Mouse (Mus musculus) forebrain, embryonic 11.5 days (tissue): ENCODE results near the gene Tenm4. TPM values are rescaled to one million over a fixed set of nuclear protein-coding genes. Genes with fewer than 3 reads are reported as not detected.

ENCODE experiments used
- ATAC-seq: fragments of 200-750 bp; cut with Nextera tagmentation; replicated peaks from 2 replicates; pipeline ENCODE4 v1.8.0; 2017; ENCODE audit warnings: moderate TSS enrichment; ENCODE audit not compliant: low FRiP score
- DNase-seq: peaks from one replicate; pipeline ENCODE4 v3.0.0-alpha.2; 2017; ENCODE audit warnings: low spot score
- H3K27ac ChIP-seq: fragments of 300-500 bp; sonication (generic); 2 replicates; pipeline ENCODE4 v1.5.1; 2014; ENCODE audit warnings: low read depth, low read length
- H3K27me3 ChIP-seq: fragments of 300-500 bp; sonication (generic); 2 replicates; pipeline ENCODE4 v1.6.1; 2014; ENCODE audit warnings: mild to moderate bottlenecking, low read length, mixed read lengths; ENCODE audit not compliant: control insufficient read depth, insufficient read depth
- H3K36me3 ChIP-seq: fragments of 300-500 bp; sonication (generic); 2 replicates; pipeline ENCODE4 v1.6.1; 2014; ENCODE audit warnings: mild to moderate bottlenecking, low read length, moderate library complexity, mixed read lengths; ENCODE audit not compliant: control insufficient read depth, insufficient read depth
- H3K4me1 ChIP-seq: fragments of 300-500 bp; sonication (generic); replicated peaks from 2 replicates; pipeline ENCODE4 v1.6.1; 2014; ENCODE audit warnings: low read length, mixed read lengths; ENCODE audit not compliant: control insufficient read depth, insufficient read depth
- H3K4me2 ChIP-seq: fragments of 300-500 bp; sonication (generic); 2 replicates; pipeline ENCODE4 v1.6.1; 2014; ENCODE audit warnings: low read depth, mild to moderate bottlenecking, low read length, moderate library complexity, mixed read lengths; ENCODE audit not compliant: severe bottlenecking
- H3K4me3 ChIP-seq: fragments of 300-500 bp; sonication (generic); 2 replicates; pipeline ENCODE4 v1.5.1; 2014; ENCODE audit warnings: low read depth, low read length
- H3K9ac ChIP-seq: fragments of 300-500 bp; sonication (generic); 2 replicates; pipeline ENCODE4 v1.6.1; 2014; ENCODE audit warnings: low read length
- H3K9me3 ChIP-seq: fragments of 300-500 bp; sonication (generic); 2 replicates; pipeline ENCODE4 v1.6.1; 2016; ENCODE audit warnings: low read length, mixed read lengths; ENCODE audit not compliant: control insufficient read depth
- WGBS: fragments of 180-500 bp; shearing (Covaris S2); extraction: QIAGEN DNeasy Blood & Tissue Kit; methylation state at CpG from one replicate; pipeline ENCODE4 v1.1.7; 2014; 5-methylcytosine and 5-hydroxymethylcytosine counted together
- polyA plus RNA-seq: library from polyadenylated mRNA; unstranded; fragments of >200 nt; fragmentation: Nextera tagmentation; extraction: Ambion mirVana; gene quantifications from 2 replicates; pipeline ENCODE4 v1.2.1, GENCODE M21; 2014

Tenm4 gene
- polyA plus RNA-seq, 1 experiment from 2014 or later = 47.9 TPM

DNA sequence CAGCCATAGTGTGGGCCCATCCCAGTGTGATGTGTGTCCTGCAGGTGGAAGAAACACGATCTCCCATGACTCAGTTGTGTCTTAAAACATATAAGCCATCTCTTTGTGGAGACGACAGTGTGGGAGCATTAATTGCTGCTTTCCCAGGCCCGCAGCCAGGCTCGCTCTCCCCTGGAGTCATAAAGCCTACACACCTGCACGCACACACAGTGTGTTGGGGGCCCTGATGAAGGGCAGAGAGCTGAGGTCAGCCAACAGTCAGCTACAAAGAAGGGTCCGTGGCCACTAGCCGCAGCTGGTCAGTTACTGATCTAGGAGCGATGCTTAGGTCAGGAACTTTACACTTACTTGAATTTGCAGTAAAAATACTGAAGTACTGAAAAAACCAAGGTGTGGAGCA, 586.0 kb downstream of the Tenm4 start:
- DNase-seq (no peak), ATAC-seq (no peak)
- no peaks in the 10 kb centered on the region for H3K27me3 ChIP-seq
- H3K4me2 ChIP-seq = no peak overlapping the region
- H3K4me1 ChIP-seq = peaks cover 14% of the 10 kb centered on the region
- H3K9me3 ChIP-seq = no peaks in the 10 kb centered on the region
- no peak overlapping the region for H3K4me3 ChIP-seq
- H3K9ac ChIP-seq = no peak overlapping the region
- 81% methylated on average over 8 of the region's 8 CpGs for WGBS
- no peak overlapping the region for H3K27ac ChIP-seq
- no peaks in the 10 kb centered on the region for H3K36me3 ChIP-seq

DNA sequence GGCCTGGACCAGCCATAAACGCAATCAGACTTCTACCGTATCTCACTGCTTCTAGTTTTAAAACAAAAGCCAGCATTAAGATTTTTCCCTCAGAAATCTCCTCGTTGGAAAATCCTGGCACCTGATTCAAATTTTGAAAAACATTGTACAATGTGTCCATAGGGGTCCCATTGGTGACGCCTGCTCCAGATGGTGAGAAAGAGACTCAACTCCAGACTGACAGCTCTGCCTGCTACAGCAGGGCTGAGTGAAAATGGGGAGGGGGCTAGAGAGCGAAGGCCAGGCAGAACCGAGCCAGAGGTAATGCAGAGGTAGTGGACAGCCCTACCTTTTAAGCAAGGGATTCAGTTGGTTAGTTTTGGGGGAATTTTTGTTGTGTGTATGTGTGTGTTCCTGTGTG, 589.2 kb downstream of the Tenm4 start:
- 66% methylated on average over 6 of the region's 6 CpGs for WGBS
- Histone ChIP-seq H3K4me3 (no peak overlapping the region), H3K9ac (no peak overlapping the region), H3K4me2 (no peak overlapping the region), H3K4me1 (peaks cover 9% of the 10 kb centered on the region), H3K36me3 (no peaks in the 10 kb centered on the region), H3K9me3 (no peaks in the 10 kb centered on the region), H3K27ac (no peak overlapping the region), H3K27me3 (no peaks in the 10 kb centered on the region)
- ATAC-seq (no peak), DNase-seq (no peak)

DNA sequence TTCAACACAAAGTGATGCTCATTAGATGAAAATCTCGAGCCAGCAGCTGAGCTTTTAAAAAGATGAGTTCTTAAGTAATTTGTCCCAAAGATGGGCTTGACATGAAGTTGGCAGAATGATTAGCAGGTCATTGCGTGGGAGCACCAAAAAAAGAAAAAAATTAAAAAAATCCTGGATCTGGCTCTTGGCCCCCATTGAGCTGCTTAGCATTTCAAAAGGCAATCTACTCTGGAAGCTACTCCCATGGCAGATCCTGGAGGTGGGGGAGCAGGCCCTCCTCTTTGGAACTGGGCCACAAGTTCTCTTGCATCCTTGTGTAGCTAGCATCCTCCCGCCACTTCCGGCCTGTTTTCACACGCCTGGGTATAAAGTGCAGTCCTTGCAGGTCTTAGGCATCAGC, 590.1 kb downstream of the Tenm4 start:
- Histone ChIP-seq H3K36me3 (no peaks in the 10 kb centered on the region), H3K4me2 (no peak overlapping the region), H3K27ac (no peak overlapping the region), H3K27me3 (no peaks in the 10 kb centered on the region), H3K4me1 (peaks cover 5% of the 10 kb centered on the region), H3K9me3 (no peaks in the 10 kb centered on the region), H3K4me3 (no peak overlapping the region), H3K9ac (no peak overlapping the region)
- WGBS = 76% methylated on average over 5 of the region's 5 CpGs
- no peak for ATAC-seq
- no peak for DNase-seq

DNA sequence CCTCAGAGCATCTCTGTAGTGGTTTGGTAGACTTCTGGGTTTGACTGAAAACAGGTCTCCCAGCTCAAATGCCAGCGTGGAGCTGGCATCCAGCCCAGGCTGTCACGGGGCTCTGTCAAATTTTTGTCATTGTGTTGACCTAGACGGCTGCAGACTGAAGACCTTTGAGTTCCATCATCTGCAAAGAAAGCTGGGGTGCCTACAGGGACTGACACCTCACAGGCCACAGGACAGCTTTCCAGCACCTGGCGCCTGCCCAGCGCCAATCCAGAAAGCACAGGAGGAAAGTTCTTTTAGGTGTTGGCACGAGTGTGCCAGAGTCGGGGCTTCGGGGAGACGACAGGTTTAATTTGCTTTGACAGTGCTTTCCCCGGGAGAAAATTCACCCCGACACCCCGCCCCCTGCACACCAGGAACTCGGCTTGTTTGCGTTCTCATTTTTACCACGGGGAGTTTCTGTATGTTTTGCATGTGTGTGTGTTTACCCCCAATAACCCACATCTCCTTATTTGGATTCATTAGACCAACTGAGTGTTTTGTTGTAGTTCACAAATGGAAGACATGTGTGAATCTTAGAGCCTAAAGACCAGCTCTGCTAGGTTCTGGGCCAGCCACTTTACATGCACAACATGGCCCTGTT, 594.4 kb downstream of the Tenm4 start:
- Histone ChIP-seq H3K4me1 (no peaks in the 10 kb centered on the region), H3K9me3 (no peaks in the 10 kb centered on the region; the same call in 1 of the 2 replicates), H3K27ac (no peak overlapping the region), H3K4me3 (no peak overlapping the region), H3K4me2 (no peak overlapping the region), H3K36me3 (no peaks in the 10 kb centered on the region), H3K9ac (no peak overlapping the region), H3K27me3 (no peaks in the 10 kb centered on the region)
- WGBS = 87% methylated on average over 15 of the region's 15 CpGs
- ATAC-seq = no peak
- DNase-seq = no peak

DNA sequence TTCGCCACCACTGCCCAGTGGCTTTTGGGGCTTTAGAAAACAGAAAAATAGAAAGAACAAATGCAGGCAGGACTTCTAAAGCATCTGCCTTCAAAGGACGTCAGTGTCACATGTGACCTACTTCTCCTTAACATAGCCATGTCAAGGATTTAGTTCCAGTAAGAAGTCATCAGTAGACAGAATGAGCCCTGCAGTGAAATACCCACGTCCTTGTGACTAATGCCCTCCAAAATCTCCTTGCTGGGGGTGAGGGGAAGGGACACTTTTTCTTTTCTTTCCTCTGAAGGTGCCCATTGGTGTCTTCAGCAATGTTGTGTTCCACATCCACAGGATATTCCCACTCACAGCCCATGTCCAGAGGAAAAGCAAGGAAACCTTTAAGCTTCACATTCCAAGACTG, 596.0 kb downstream of the Tenm4 start:
- H3K9ac ChIP-seq = no peak overlapping the region
- DNase-seq (no peak), ATAC-seq (no peak)
- no peaks in the 10 kb centered on the region for H3K4me1 ChIP-seq
- no peaks in the 10 kb centered on the region for H3K27me3 ChIP-seq
- 80% methylated on average over 3 of the region's 3 CpGs for WGBS
- H3K9me3 ChIP-seq = no peaks in the 10 kb centered on the region; the same call in 1 of the 2 replicates
- H3K4me3 ChIP-seq = no peak overlapping the region
- no peak overlapping the region for H3K27ac ChIP-seq
- H3K4me2 ChIP-seq = no peak overlapping the region
- no peaks in the 10 kb centered on the region; the same call in 1 of the 2 replicates for H3K36me3 ChIP-seq

DNA sequence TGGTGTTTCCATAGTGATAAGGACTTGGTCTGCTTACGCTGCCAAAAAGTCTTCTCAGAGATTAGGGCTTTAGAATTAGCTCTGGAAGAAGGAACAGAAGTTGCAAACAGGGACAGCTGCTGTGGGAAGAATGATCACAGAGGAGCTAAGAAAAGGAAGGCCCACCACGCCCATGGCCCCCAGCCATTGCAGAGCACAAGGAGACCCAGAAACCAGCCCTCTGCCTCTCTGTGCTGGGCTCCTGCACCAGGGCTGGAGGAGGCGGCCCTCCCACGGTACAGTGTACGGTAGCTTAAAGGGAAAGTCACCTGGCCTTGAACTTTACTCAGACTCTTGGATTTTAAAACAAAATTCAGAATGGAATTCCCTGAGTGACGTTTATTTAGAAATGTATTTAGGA, 597.7 kb downstream of the Tenm4 start:
- H3K9me3 ChIP-seq = no peaks in the 10 kb centered on the region; the same call in 1 of the 2 replicates
- no peaks in the 10 kb centered on the region for H3K4me1 ChIP-seq
- ATAC-seq (no peak), DNase-seq (no peak)
- H3K9ac ChIP-seq = no peak overlapping the region
- H3K27me3 ChIP-seq = no peaks in the 10 kb centered on the region
- H3K4me2 ChIP-seq = no peak overlapping the region
- H3K27ac ChIP-seq = no peak overlapping the region
- H3K36me3 ChIP-seq = no peaks in the 10 kb centered on the region; the same call in 1 of the 2 replicates
- WGBS = 92% methylated on average over 6 of the region's 6 CpGs
- H3K4me3 ChIP-seq = no peak overlapping the region

DNA sequence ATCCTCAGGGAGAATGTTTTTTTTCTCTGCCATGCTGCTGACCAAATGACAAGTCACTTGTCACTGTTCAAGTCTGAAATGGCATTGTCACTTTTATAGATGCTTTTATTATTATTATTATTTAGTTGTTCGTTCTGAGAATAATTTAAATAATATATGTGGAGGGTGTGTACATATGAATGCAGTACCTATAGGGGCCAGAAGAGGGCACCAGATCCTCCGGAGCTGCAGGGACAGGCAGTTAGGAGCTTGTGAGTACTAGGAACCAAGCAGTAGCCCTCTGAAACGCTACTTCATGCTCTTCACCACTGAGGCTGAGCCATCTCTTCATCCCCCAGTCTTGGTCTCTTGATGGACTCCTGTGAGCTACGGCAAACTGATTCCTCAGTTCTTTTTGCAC, 598.7 kb downstream of the Tenm4 start:
- H3K9ac ChIP-seq = no peak overlapping the region
- H3K9me3 ChIP-seq = no peaks in the 10 kb centered on the region; the same call in 1 of the 2 replicates
- no peak for ATAC-seq
- no peak overlapping the region for H3K4me3 ChIP-seq
- 69% methylated on average over 4 of the region's 4 CpGs for WGBS
- H3K36me3 ChIP-seq = no peaks in the 10 kb centered on the region; the same call in 1 of the 2 replicates
- no peaks in the 10 kb centered on the region for H3K27me3 ChIP-seq
- no peak overlapping the region for H3K4me2 ChIP-seq
- no peak for DNase-seq
- no peak overlapping the region for H3K27ac ChIP-seq
- H3K4me1 ChIP-seq = no peaks in the 10 kb centered on the region

DNA sequence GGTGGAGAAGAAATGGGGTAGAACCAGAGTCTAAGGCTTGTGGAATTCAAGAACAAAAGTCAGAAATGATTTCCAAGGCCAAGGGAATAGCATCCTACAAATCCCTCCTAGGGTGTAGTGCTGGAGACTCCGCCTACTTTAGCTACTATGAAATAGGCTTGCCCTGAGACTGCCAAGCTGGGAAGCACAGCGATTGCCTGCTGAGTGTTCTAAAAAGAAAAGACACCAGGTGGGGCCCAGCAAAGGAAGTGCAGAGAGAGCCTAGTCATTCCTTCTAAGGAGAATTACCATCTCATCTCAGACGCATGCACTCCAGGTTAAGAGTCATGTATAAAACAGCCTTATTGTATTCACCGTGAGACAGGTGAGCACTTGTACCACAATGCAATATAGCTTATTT, 601.9 kb downstream of the Tenm4 start:
- H3K4me1 ChIP-seq = peaks cover 2% of the 10 kb centered on the region
- H3K27me3 ChIP-seq = no peaks in the 10 kb centered on the region
- WGBS = 81% methylated on average over 4 of the region's 4 CpGs
- H3K9me3 ChIP-seq = no peaks in the 10 kb centered on the region; the same call in 1 of the 2 replicates
- no peak for ATAC-seq
- no peak overlapping the region for H3K4me2 ChIP-seq
- H3K36me3 ChIP-seq = no peaks in the 10 kb centered on the region; the same call in 1 of the 2 replicates
- no peak overlapping the region for H3K4me3 ChIP-seq
- no peak overlapping the region for H3K27ac ChIP-seq
- no peak for DNase-seq
- no peak overlapping the region for H3K9ac ChIP-seq

DNA sequence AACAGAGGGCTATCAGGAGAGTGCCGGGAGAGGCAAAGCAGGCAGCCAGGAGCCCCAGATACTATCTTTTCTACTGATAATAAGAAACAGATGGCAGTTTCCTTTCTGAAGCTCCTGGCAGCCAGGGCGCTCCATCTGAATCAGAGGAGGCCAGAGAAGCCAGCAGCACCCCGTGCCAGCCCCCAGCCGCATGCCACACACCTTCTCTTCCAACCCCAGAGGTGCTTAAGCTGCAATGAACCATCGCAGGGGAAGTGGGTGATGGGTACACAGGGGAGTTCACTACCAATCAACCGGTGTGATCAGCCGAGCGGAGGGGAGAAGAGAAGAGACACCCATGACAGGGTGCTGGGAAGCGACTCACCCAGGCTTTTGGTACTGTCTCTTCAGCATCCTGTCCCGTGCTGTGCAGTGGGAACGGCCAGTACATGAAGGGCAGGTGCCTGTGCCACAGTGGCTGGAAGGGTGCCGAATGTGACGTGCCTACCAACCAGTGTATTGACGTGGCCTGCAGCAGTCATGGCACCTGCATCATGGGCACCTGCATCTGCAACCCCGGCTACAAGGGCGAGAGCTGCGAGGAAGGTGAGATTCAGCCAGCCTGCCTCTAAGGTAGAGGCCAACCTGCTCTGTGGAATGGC, 602.7 kb downstream of the Tenm4 start:
- ATAC-seq = no peak
- 89% methylated on average over 17 of the region's 17 CpGs for WGBS
- Histone ChIP-seq H3K36me3 (no peaks in the 10 kb centered on the region; the same call in 1 of the 2 replicates), H3K27ac (no peak overlapping the region), H3K4me2 (no peak overlapping the region), H3K9ac (no peak overlapping the region), H3K4me1 (peaks cover 2% of the 10 kb centered on the region), H3K9me3 (no peaks in the 10 kb centered on the region; the same call in 1 of the 2 replicates), H3K4me3 (no peak overlapping the region), H3K27me3 (no peaks in the 10 kb centered on the region)
- DNase-seq = no peak
